ENCODE assay signal across 8 mouse cellular contexts in genomic region chr2:117249255-117250000, GRCm38 (mm10). TPM values are rescaled to one million over a fixed set of nuclear protein-coding genes. Genes with fewer than 3 reads are reported as not detected.
A peak's percentile ranks its signal among the peaks of the same experiment; 100 is the strongest.
DNase-seq lines count a peak whose midpoint lies in the region; ATAC-seq lines count a peak whose summit lies in the region.

Gene Fam98b, plus strand, starts transcription at chr2:117249739.

- DNase-seq in WW6 (ENCODE audit: low read depth, low spot score), result peak; percentile 81
- peak; percentile 81 to 91 for DNase-seq in cerebellum, postnatal 4 days (ENCODE audit: low spot score in 2 of 2)
- peak; percentile 90 for DNase-seq in gastrocnemius, adult 18-20 months (ENCODE audit: low spot score)
- peak; percentile 90 to 92 for DNase-seq in left cerebral cortex, adult 18-20 months (ENCODE audit: low spot score in 2 of 2)
- peak; percentile 90 for DNase-seq in right cerebral cortex, adult 18-20 months
- peak; percentile 60 for DNase-seq in urinary bladder, postnatal 10 days (ENCODE audit: low spot score)

- peaks cover 13% of the 10 kb centered on the region for H3K4me1 ChIP-seq in hindbrain, embryonic 16.5 days (ENCODE audit: control insufficient read depth, insufficient read depth, low read depth, low read length)

- 2% methylated on average over 33 of the region's 33 CpGs for WGBS in hindbrain, embryonic 16.5 days
- WGBS in macrophage (ENCODE audit: missing documents), result 2% methylated on average over 31 of the region's 33 CpGs

- peaks cover 45% of the 10 kb centered on the region for H3K79me2 ChIP-seq in macrophage (ENCODE audit: inconsistent target)

- H3K9me3 ChIP-seq in hindbrain, embryonic 16.5 days (ENCODE audit: control insufficient read depth, low read length), result no peaks in the 10 kb centered on the region

- no peaks in the 10 kb centered on the region for H3K36me3 ChIP-seq in hindbrain, embryonic 16.5 days (ENCODE audit: control insufficient read depth, insufficient read depth, low read length)
- H3K36me3 ChIP-seq in macrophage (ENCODE audit: inconsistent target), result no peaks in the 10 kb centered on the region

- H3K4me3 ChIP-seq in hindbrain, embryonic 16.5 days (ENCODE audit: low read length), result peak within 1 kb of the TSS; percentile 78
- peak within 1 kb of the TSS; percentile 75 for H3K4me3 ChIP-seq in macrophage (ENCODE audit: inconsistent target)

- peak within 1 kb of the TSS; percentile 88 for H3K4me2 ChIP-seq in hindbrain, embryonic 16.5 days (ENCODE audit: low read length)

- ATAC-seq in hindbrain, embryonic 16.5 days, result peak; percentile 99

- peak within 1 kb of the TSS; percentile 95 for H3K9ac ChIP-seq in hindbrain, embryonic 16.5 days (ENCODE audit: low read depth, low read length)

- H3K27me3 ChIP-seq in hindbrain, embryonic 16.5 days (replicated peaks; ENCODE audit: control insufficient read depth, insufficient read depth, low read length), result no peaks in the 10 kb centered on the region

- H3K27ac ChIP-seq in hindbrain, embryonic 16.5 days (ENCODE audit: low read depth, low read length), result peak within 1 kb of the TSS; percentile 91
- H3K27ac ChIP-seq in macrophage, result 0 out of 2 replicates have a peak within 1 kb of the TSS, but pooled peaks have one; percentile 27

RNA-seq across cellular contexts. Expression of gene Fam98b, which starts in this region (rescaled TPM):
- total RNA-seq in gastrocnemius, adult 18-20 months (2021), result 10 to 100 TPM; 17.9 to 21.4 TPM
- polyA plus RNA-seq in hindbrain, embryonic 16.5 days (2015; fragmentation: Nextera tagmentation; extraction: Ambion mirVana), result 7.6 and 11.1 TPM in 2 replicates
- 10 to 100 TPM; 48.6 to 50.0 TPM for total RNA-seq in left cerebral cortex, adult 18-20 months (2021)
- total RNA-seq in macrophage (2018; cell fraction: chromatin; rRNA removed), result 10 to 100 TPM; 20.6 to 62.2 (median 35.7) TPM
- 10 to 100 TPM; 25.6 to 40.1 (median 31.0) TPM for total RNA-seq in macrophage (2018; cell fraction: cytosol; rRNA removed)
- total RNA-seq in macrophage (2018; cell fraction: nucleus; rRNA removed), result 10 to 100 TPM; 23.6 to 49.7 (median 26.8) TPM
- polyA plus RNA-seq in macrophage (2018), result 23.4 to 53.3 TPM (median 39.4 TPM) in 3 replicates

Comparison
In these comparisons a context has a peak if more than half of its experiments do, and no peak if none do; other contexts are left out.
1. Peak in every context shown above with its lines: DNase-seq, ATAC-seq, H3K4me3 ChIP-seq and H3K27ac ChIP-seq.